Comparison of ENCODE assay signal across 25 mouse cellular contexts in genomic region chr4:62272696-62273095, GRCm38 (mm10). TPM values are rescaled to one million over a fixed set of nuclear protein-coding genes. Genes with fewer than 3 reads are reported as not detected.
"Had no signal": no experiment of that assay in that cellular context is flagged by ENCODE, and none has a peak within 500 bp of the region (broad histone marks: within the 10 kb centered on the region; RNA-seq: fewer than 3 reads in every experiment).

No protein-coding gene starts in this region.

- H3K27ac ChIP-seq: gastrocnemius, adult 2 months; heart, adult 2 months; heart, embryonic 13.5 days; heart, embryonic 15.5 days; hindbrain, embryonic 14.5 days; intestine, embryonic 15.5 days; layer of hippocampus, adult 2 months; left cerebral cortex, adult 2 months; limb, embryonic 10.5 days; limb, embryonic 12.5 days had no signal

- H3K4me2 ChIP-seq: heart, embryonic 11.5 days; heart, embryonic 13.5 days; heart, embryonic 15.5 days; hindbrain, embryonic 14.5 days; intestine, embryonic 15.5 days; limb, embryonic 12.5 days had no signal

- DNase-seq: gastrocnemius, adult 2 months; gastrocnemius, postnatal 10 days; gastrocnemius, postnatal 25 days; heart, adult 2 months; heart, postnatal 14 days; heart, postnatal 4 days; kidney, adult 18-20 months; kidney, adult 8-10 months; kidney, postnatal 10 days; kidney, postnatal 25 days; kidney, postnatal 4 days; liver had no signal

- H3K36me3 ChIP-seq: heart, embryonic 13.5 days; heart, embryonic 15.5 days; intestine, embryonic 15.5 days; limb, embryonic 10.5 days; limb, embryonic 12.5 days had no signal

- H3K4me3 ChIP-seq: gastrocnemius, adult 2 months; heart, adult 2 months; heart, embryonic 13.5 days; heart, embryonic 15.5 days; intestine, embryonic 15.5 days; layer of hippocampus, adult 2 months; left cerebral cortex, adult 2 months; limb, embryonic 10.5 days; limb, embryonic 12.5 days had no signal

- H3K27me3 ChIP-seq: heart, embryonic 13.5 days; heart, embryonic 15.5 days; intestine, embryonic 15.5 days; limb, embryonic 12.5 days had no signal

- H3K9ac ChIP-seq: heart, embryonic 13.5 days; heart, embryonic 15.5 days; hindbrain, embryonic 14.5 days; intestine, embryonic 15.5 days; limb, embryonic 12.5 days had no signal

- H3K4me1 ChIP-seq: intestine, embryonic 15.5 days; limb, embryonic 10.5 days; limb, embryonic 12.5 days had no signal

- ATAC-seq: forebrain, embryonic 16.5 days; hindbrain, embryonic 16.5 days; inflammation-experienced regulatory T-cells, adult 6 months; intestine, embryonic 15.5 days; intestine, postnatal 0 days had no signal

- H3K9me3 ChIP-seq: heart, embryonic 13.5 days; heart, embryonic 15.5 days; intestine, embryonic 15.5 days; limb, embryonic 10.5 days; limb, embryonic 12.5 days had no signal

RNA-seq across cellular contexts. Expression of gene Zfp37, which starts 41.8 kb away (rescaled TPM):
- polyA plus RNA-seq: inflammation-experienced regulatory T-cells, adult 6 months had no signal
